Mouse (Mus musculus): ENCODE measurements around the gene Adamtsl2.

- no peak for TF ChIP-seq CTCF (IDR thresholded peaks at IDR 0.05; ENCODE audit: borderline replicate concordance, insufficient read depth, low read length)
- no peak for TF ChIP-seq POLR2A (IDR thresholded peaks at IDR 0.05; ENCODE audit: low read depth, low read length)
Measured at GRCm38 (mm10) chr2:27120241-27120641, 41.1 kb downstream of the Adamtsl2 start.
